ENCODE assay signal across 9 mouse cellular contexts in the genomic region with DNA sequence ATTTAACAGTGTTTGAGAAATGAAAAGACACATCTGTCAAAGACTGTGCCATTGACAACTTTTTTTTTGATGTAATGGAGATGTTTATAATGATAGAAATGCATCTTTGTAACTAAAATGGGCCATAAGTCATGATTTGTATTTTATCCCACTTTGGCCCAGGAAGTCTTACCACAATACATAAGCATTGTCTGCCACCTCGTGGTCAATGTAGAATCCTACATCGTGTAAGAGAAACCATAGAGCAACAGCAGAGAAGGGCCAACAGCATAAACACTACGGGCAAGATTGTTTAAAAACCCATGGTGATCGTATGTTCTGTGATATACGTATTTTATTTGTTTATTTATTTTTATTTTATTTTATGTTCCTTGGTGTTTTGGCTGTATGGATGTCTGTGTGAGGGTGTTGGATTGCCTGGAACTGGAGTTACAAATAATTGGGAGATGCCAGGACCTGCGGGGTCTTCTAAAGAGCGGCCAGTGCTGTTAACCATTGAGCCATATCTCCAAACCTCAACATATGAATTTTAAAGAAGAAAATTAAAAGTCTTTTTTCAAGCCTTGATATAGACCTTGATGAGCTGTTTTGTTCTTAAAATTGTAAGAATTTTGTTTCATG. TPM values are rescaled to one million over a fixed set of nuclear protein-coding genes. Genes with fewer than 3 reads are reported as not detected.
DNase-seq lines count a peak whose midpoint lies in the region; ATAC-seq lines count a peak whose summit lies in the region.
"Had no signal": no experiment of that assay in that cellular context is flagged by ENCODE, and none has a peak within 500 bp of the region (broad histone marks: within the 10 kb centered on the region; RNA-seq: fewer than 3 reads in every experiment).

No protein-coding gene starts in this region.

- H3K9me3 ChIP-seq in kidney, embryonic 16.5 days (ENCODE audit: low read length) = no peaks in the 10 kb centered on the region
- no peaks in the 10 kb centered on the region for H3K9me3 ChIP-seq in liver, embryonic 11.5 days (ENCODE audit: control insufficient read depth, low read length)
- no peaks in the 10 kb centered on the region for H3K9me3 ChIP-seq in neural tube, embryonic 13.5 days
- H3K9me3 ChIP-seq: heart, embryonic 13.5 days had no signal

- no peak overlapping the region for H3K4me3 ChIP-seq in kidney, embryonic 16.5 days (ENCODE audit: low read length)
- no peak overlapping the region for H3K4me3 ChIP-seq in liver, embryonic 11.5 days (ENCODE audit: low read depth, low read length)
- H3K4me3 ChIP-seq in neural tube, embryonic 13.5 days = no peak overlapping the region
- H3K4me3 ChIP-seq: heart, embryonic 13.5 days had no signal

- no peaks in the 10 kb centered on the region for H3K36me3 ChIP-seq in kidney, embryonic 16.5 days (ENCODE audit: insufficient read depth, low read length)
- no peaks in the 10 kb centered on the region for H3K36me3 ChIP-seq in liver, embryonic 11.5 days (ENCODE audit: control insufficient read depth, insufficient read depth, low read length)
- no peaks in the 10 kb centered on the region for H3K36me3 ChIP-seq in neural tube, embryonic 13.5 days
- H3K36me3 ChIP-seq: heart, embryonic 13.5 days had no signal

- H3K27ac ChIP-seq in kidney, embryonic 16.5 days (ENCODE audit: low read length) = no peak overlapping the region
- H3K27ac ChIP-seq in liver, embryonic 11.5 days (ENCODE audit: low read depth, low read length) = no peak overlapping the region
- H3K27ac ChIP-seq in neural tube, embryonic 13.5 days (replicated peaks) = no peak overlapping the region
- H3K27ac ChIP-seq: heart, embryonic 13.5 days had no signal

- H3K9ac ChIP-seq in kidney, embryonic 16.5 days (replicated peaks; ENCODE audit: low read length) = no peak overlapping the region
- no peak overlapping the region for H3K9ac ChIP-seq in liver, embryonic 11.5 days (ENCODE audit: low read depth, low read length)
- H3K9ac ChIP-seq in neural tube, embryonic 13.5 days = no peak overlapping the region
- H3K9ac ChIP-seq: heart, embryonic 13.5 days had no signal

- peak; percentile 95 for DNase-seq in adipocyte (ENCODE audit: low spot score)
- DNase-seq in embryo, embryonic 10 days (ENCODE audit: low spot score) = peak; percentile 88
- peak; percentile 32 to 64 for DNase-seq in heart, adult 9 months (ENCODE audit: low spot score in 2 of 2)
- DNase-seq in liver, embryonic 11.5 days (ENCODE audit: low spot score) = no peak
- peak; percentile 10 to 24 for DNase-seq in thymus, postnatal 36 days

- no peaks in the 10 kb centered on the region for H3K27me3 ChIP-seq in kidney, embryonic 16.5 days (ENCODE audit: insufficient read depth, low read length)
- H3K27me3 ChIP-seq in liver, embryonic 11.5 days (replicated peaks; ENCODE audit: control insufficient read depth, insufficient read depth, low read length) = no peaks in the 10 kb centered on the region
- H3K27me3 ChIP-seq in neural tube, embryonic 13.5 days = no peaks in the 10 kb centered on the region
- H3K27me3 ChIP-seq: heart, embryonic 13.5 days had no signal

- peak; percentile 85 for ATAC-seq in CD4-positive, CD25-positive, alpha-beta regulatory T cell, adult 4 months
- ATAC-seq in kidney, embryonic 16.5 days (ENCODE audit: low FRiP score, low TSS enrichment) = peak; percentile 85
- peak; percentile 56; the same call in 1 of the 2 replicates for ATAC-seq in liver, embryonic 11.5 days (replicated peaks; ENCODE audit: low FRiP score)
- ATAC-seq in neural tube, embryonic 13.5 days (ENCODE audit: low read depth) = peak; percentile 79

- H3K4me2 ChIP-seq in kidney, embryonic 16.5 days (replicated peaks; ENCODE audit: low read depth, low read length) = no peak overlapping the region
- H3K4me2 ChIP-seq in liver, embryonic 11.5 days = no peak overlapping the region
- no peak overlapping the region for H3K4me2 ChIP-seq in neural tube, embryonic 13.5 days
- H3K4me2 ChIP-seq: heart, embryonic 13.5 days had no signal

- no peaks in the 10 kb centered on the region for H3K4me1 ChIP-seq in kidney, embryonic 16.5 days (ENCODE audit: insufficient read depth, low read length)
- H3K4me1 ChIP-seq in liver, embryonic 11.5 days (replicated peaks; ENCODE audit: control insufficient read depth, insufficient read depth, low read length) = no peaks in the 10 kb centered on the region
- no peaks in the 10 kb centered on the region for H3K4me1 ChIP-seq in neural tube, embryonic 13.5 days (replicated peaks)

- 42% methylated on average over 7 of the region's 7 CpGs for WGBS in kidney, embryonic 16.5 days
- WGBS in liver, embryonic 11.5 days = 43% methylated on average over 7 of the region's 7 CpGs
- WGBS in neural tube, embryonic 13.5 days = 44% methylated on average over 7 of the region's 7 CpGs

RNA-seq across cellular contexts. Expression of gene Tigd2, which starts 28.2 kb away (rescaled TPM):
- polyA plus RNA-seq in CD4-positive, CD25-positive, alpha-beta regulatory T cell, adult 4 months (2017; shearing (Covaris generic)) = 10 to 100 TPM; 23.9 to 26.5 TPM
- polyA plus RNA-seq in kidney, embryonic 16.5 days (2015; fragmentation: Nextera tagmentation; extraction: Ambion mirVana) = 10.0 and 10.4 TPM in 2 replicates
- polyA plus RNA-seq in liver, embryonic 11.5 days (2014; fragmentation: Nextera tagmentation; extraction: Ambion mirVana) = 8.3 and 8.8 TPM in 2 replicates
- polyA plus RNA-seq in neural tube, embryonic 13.5 days (2015; fragmentation: Nextera tagmentation; extraction: Ambion mirVana) = 9.3 and 10.2 TPM in 2 replicates
